Mouse (Mus musculus) midbrain, embryonic 10.5 days (tissue): ENCODE results near the gene Osgepl1. TPM values are rescaled to one million over a fixed set of nuclear protein-coding genes. Genes with fewer than 3 reads are reported as not detected.
"Not testable (repeated sequence)": the region's sequence is repeated elsewhere in the genome, so short reads cannot be mapped to it uniquely, and the experiment has no call there.

ENCODE experiments used
- DNase-seq: peaks from one replicate; pipeline ENCODE4 v3.0.0-alpha.2; 2017; ENCODE audit warnings: low spot score
- H3K27ac ChIP-seq: fragments of 300-500 bp; sonication (generic); replicated peaks from 2 replicates; pipeline ENCODE4 v1.5.1; 2016; ENCODE audit warnings: mild to moderate bottlenecking
- H3K27me3 ChIP-seq: fragments of 300-500 bp; sonication (generic); 2 replicates; pipeline ENCODE4 v1.6.1; 2016; ENCODE audit warnings: low read depth, mild to moderate bottlenecking; ENCODE audit not compliant: poor library complexity, severe bottlenecking
- H3K36me3 ChIP-seq: fragments of 300-500 bp; sonication (generic); 2 replicates; pipeline ENCODE4 v1.6.1; 2016; ENCODE audit warnings: mild to moderate bottlenecking, moderate library complexity
- H3K4me1 ChIP-seq: fragments of 300-500 bp; sonication (generic); 2 replicates; pipeline ENCODE4 v1.6.1; 2016
- H3K4me3 ChIP-seq: fragments of 300-500 bp; sonication (generic); 2 replicates; pipeline ENCODE4 v1.5.1; 2016; ENCODE audit warnings: mild to moderate bottlenecking, moderate library complexity
- H3K9me3 ChIP-seq: fragments of 300-500 bp; sonication (generic); replicated peaks from 2 replicates; pipeline ENCODE4 v1.6.1; 2016; ENCODE audit warnings: mild to moderate bottlenecking
- WGBS: fragments of 180-500 bp; shearing (Covaris S2); methylation state at CpG from one replicate; pipeline ENCODE4 v1.1.7; 2016; 5-methylcytosine and 5-hydroxymethylcytosine counted together
- polyA plus RNA-seq: library from polyadenylated mRNA; unstranded; fragments of >200 nt; fragmentation: Nextera tagmentation; extraction: Ambion mirVana; gene quantifications from 2 replicates; pipeline ENCODE4 v1.2.1, GENCODE M21; 2016

Osgepl1 gene
- polyA plus RNA-seq, 1 experiment from 2014 or later = 34.5 TPM

DNA sequence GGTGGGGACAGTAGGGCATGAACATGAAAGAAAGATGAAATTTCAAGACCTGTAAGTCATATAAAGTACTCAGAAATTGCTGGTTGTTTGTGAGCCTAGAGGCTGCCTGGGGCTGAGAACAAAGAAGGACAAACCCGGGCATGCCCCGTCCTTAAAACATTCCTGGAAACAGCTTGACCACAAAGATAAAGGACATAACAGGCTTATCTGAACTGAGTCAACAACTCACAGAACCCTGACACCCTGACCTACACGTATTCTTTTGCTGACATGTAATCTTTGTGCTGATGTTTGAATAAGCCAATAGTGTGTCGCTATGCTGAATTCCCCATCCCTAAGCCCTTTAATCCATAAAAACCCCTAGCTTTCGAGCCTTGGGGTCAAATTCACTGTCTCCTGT, 20.1 kb downstream of the Osgepl1 start:
- WGBS = 75% methylated on average over 5 of the region's 5 CpGs

DNA sequence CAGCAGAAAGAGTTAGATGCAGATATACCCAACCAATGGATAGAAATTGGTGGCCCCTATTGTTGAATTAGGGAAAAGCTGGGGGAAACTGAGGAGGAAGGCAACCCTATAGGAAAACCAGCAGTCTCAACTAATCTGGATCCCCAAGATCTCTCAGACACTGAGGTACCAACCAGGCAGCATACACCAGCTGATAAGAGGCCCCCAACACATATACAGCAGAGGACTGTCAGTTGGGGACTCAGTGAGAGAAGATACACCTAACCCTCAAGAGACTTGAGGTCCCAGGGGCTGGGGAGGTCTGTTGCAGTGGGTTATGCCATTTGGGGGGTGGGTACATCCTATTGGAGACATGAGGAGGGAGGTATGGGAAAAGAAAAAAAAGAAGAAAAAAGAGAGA, 22.0 kb downstream of the Osgepl1 start:
- H3K27ac ChIP-seq = no peak overlapping the region
- H3K36me3 ChIP-seq = peaks cover 4% of the 10 kb centered on the region
- no peak for DNase-seq
- H3K27me3 ChIP-seq = no peaks in the 10 kb centered on the region
- no peak overlapping the region for H3K4me3 ChIP-seq
- H3K4me1 ChIP-seq = no peaks in the 10 kb centered on the region
- peaks cover 9% of the 10 kb centered on the region for H3K9me3 ChIP-seq

More for the DNA sequence above, 20.1 kb downstream of the Osgepl1 start:
- DNase-seq, H3K27ac ChIP-seq, H3K36me3 ChIP-seq, H3K27me3 ChIP-seq, H3K4me1 ChIP-seq, H3K9me3 ChIP-seq, H3K4me3 ChIP-seq: not testable (repeated sequence)

GRCm38 (mm10) chr1:53337403-53337802, 24.0 kb downstream of the Osgepl1 start:
- H3K4me3 ChIP-seq, H3K27me3 ChIP-seq, DNase-seq, H3K4me1 ChIP-seq, H3K27ac ChIP-seq: not testable (repeated sequence)
- 63% methylated on average over 2 of the region's 2 CpGs for WGBS
- peaks cover 28% of the 10 kb centered on the region for H3K9me3 ChIP-seq
- H3K36me3 ChIP-seq = peaks cover 23% of the 10 kb centered on the region

DNA sequence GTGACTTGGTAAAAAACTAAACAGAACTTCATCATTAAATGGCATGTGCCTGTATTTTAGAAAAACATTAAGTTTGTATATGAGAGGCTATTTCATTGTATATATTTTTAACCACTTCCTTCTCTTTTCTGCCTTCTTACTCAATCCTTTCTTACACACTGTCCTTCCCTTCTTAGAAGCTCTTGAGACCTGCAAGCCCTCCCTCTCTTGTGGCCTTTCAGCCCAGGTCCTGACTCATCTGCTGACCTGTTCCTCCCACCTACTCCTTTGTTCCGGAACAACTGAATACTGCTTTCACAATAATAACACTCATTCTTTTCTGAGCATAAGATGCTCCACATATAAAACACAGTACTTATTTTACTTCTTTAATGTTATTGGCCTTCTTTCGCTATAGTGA, 27.6 kb downstream of the Osgepl1 start:
- 90% methylated on average over 2 of the region's 2 CpGs for WGBS
- H3K27ac ChIP-seq = no peak overlapping the region
- H3K36me3 ChIP-seq = peaks cover 59% of the 10 kb centered on the region

GRCm38 (mm10) chr1:53352327-53353261, 39.2 kb downstream of the Osgepl1 start, which contains the start of the genes Asdurf, Gm28551 and Asnsd1:
Gene Asdurf (minus strand): TSS chr1:53352619.
Gene Gm28551 (minus strand): TSS chr1:53352667.
Gene Asnsd1 (minus strand): TSS chr1:53352752.
- peaks cover 10% of the 10 kb centered on the region; the same call in 1 of the 2 replicates for H3K9me3 ChIP-seq
- DNase-seq = peak; percentile 96
- H3K27me3 ChIP-seq = no peaks in the 10 kb centered on the region
- peak within 1 kb of the TSS; percentile 94 for H3K4me3 ChIP-seq
- peaks cover 26% of the 10 kb centered on the region for H3K36me3 ChIP-seq
- under 1% methylated on average over 44 of the region's 44 CpGs for WGBS
- H3K4me1 ChIP-seq = peaks cover 9% of the 10 kb centered on the region
- H3K27ac ChIP-seq = peak within 1 kb of the TSS; percentile 95

More for the DNA sequence above, 27.6 kb downstream of the Osgepl1 start:
- DNase-seq = no peak
- no peaks in the 10 kb centered on the region for H3K4me1 ChIP-seq
- H3K27me3 ChIP-seq = no peaks in the 10 kb centered on the region
- H3K9me3 ChIP-seq = peaks cover 23% of the 10 kb centered on the region
- H3K4me3 ChIP-seq = no peak overlapping the region

DNA sequence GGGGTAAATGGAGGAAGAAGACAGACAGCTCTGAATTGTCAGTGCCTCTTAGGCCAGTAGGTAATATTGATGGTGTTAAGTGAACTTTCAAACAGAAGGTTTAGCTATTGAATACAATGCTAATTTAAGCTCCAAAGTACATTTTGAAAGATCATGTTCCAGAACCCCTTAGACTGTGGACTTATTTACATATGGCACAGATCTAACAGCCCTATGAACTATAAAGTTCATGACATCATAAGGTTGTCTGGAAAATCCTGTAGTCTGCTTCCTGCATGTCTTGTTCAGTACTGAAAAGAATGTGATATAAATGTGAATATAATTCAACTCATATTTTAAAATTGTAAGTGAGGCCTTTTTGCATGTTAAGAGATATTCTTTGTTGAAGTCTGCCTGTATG, 45.6 kb downstream of the Osgepl1 start:
- Histone ChIP-seq H3K27me3 (no peaks in the 10 kb centered on the region), H3K4me1 (no peaks in the 10 kb centered on the region), H3K27ac (no peak overlapping the region), H3K36me3 (no peaks in the 10 kb centered on the region), H3K4me3 (no peak overlapping the region), H3K9me3 (peaks cover 4% of the 10 kb centered on the region; the same call in 1 of the 2 replicates)
- DNase-seq = no peak

Other genes with a start within 250 kb of the Osgepl1 start
- not detected in 2 replicates for gene 1700019A02Rik, start 126.0 kb upstream of the Osgepl1 start, polyA plus RNA-seq
- gene Pms1, start 16.6 kb upstream of the Osgepl1 start, polyA plus RNA-seq = 26.1 and 26.5 TPM in 2 replicates
- gene Ormdl1, start 16.5 kb upstream of the Osgepl1 start, polyA plus RNA-seq = 93.0 and 96.8 TPM in 2 replicates
- gene Gm28778, start 16.5 kb upstream of the Osgepl1 start, polyA plus RNA-seq = not detected in 2 replicates
- not detected in 2 replicates for gene Asdurf, start 39.0 kb downstream of the Osgepl1 start, polyA plus RNA-seq
- 0.54 and 1.4 TPM in 2 replicates for gene Gm28551, start 39.0 kb downstream of the Osgepl1 start, polyA plus RNA-seq
- gene Asnsd1, start 39.1 kb downstream of the Osgepl1 start, polyA plus RNA-seq = 90.8 and 99.6 TPM in 2 replicates